Mouse (Mus musculus): ENCODE results near the gene Tubb4a. TPM values are rescaled to one million over a fixed set of nuclear protein-coding genes. Genes with fewer than 3 reads are reported as not detected.
"Not testable (repeated sequence)": the region's sequence is repeated elsewhere in the genome, so short reads cannot be mapped to it uniquely, and the experiment has no call there.

The Tubb4a gene
- polyA plus RNA-seq (2014; fragmentation: Nextera tagmentation; extraction: Ambion mirVana): 5.6 and 7.5 TPM in 2 replicates

DNA sequence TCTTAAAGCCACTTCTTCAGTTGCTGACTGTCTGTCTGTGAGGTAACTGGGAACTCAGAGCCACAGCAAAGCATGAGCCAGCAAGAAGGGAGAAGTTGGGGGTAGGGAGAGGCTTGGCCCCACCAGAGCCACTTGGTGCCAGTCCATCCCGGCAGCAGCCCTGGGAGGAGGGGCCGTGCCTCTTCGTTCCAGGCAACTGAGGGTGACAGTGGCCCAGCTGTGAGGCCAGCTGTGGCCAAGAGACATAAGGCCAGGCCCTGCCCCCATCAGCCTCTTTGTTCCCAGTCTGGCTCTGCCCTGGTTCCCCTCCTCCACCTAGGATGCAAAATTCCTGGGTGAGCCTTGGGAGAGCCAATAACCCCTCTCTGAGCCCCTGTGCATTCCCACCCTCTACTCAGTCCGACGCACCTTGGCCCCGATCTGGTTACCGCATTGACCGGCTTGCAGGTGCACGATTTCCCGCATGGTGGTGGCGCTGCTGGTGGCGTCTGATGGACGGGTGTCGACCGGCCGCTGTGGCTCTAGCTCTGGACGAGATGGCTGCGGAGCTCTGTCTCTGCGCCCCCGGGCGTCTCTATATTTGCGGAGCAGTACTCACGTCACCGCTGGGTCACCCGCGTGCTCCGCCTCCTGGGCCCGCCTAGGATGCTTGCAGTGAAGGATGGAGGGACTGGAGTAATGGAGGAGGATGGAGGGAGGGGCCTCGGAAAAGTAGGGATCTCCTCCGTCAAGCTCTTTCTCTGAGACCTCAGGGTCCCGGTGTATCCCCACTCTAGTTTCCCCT lies at the start of gene Tubb4a:
TSS of gene Tubb4a (minus strand) at position 734 of the 784 bp plus-strand sequence.
- under 1% methylated on average over 31 of the region's 31 CpGs for WGBS
- no peaks in the 10 kb centered on the region for H3K9me3 ChIP-seq (ENCODE audit: control insufficient read depth, low read length)
- peaks cover 6 to 7% of the 10 kb centered on the region in 2 experiments for H3K4me1 ChIP-seq (ENCODE audit: control insufficient read depth in 2 of 2, insufficient read depth in 2 of 2, low read length in 2 of 2)
- H3K36me3 ChIP-seq (ENCODE audit: control insufficient read depth, insufficient read depth, low read length): no peaks in the 10 kb centered on the region
- peak within 1 kb of the TSS; percentile 18; the same call in 1 of the 2 replicates for H3K9ac ChIP-seq (ENCODE audit: low read length)
- H3K27me3 ChIP-seq (ENCODE audit: control insufficient read depth, insufficient read depth, low read length): peaks cover 17% of the 10 kb centered on the region
- peak within 1 kb of the TSS; percentile 32 to 41 for H3K4me3 ChIP-seq (ENCODE audit: control insufficient read depth in 1 of 2, insufficient read depth in 1 of 2, low read depth in 1 of 2, low read length in 2 of 2)
- H3K27ac ChIP-seq (replicated peaks in 1 of 2; ENCODE audit: control insufficient read depth in 1 of 2, insufficient read depth in 1 of 2, low read depth in 2 of 2, low read length in 2 of 2): no peak within 1 kb of the TSS
- peak within 1 kb of the TSS; percentile 62 for H3K4me2 ChIP-seq (ENCODE audit: low read length)
- no peak for ATAC-seq (ENCODE audit: insufficient number of reproducible peaks, insufficient read depth, low FRiP score, low read depth)

GRCm38 (mm10) chr17:57135635-57136034 lies 48.1 kb upstream of the Tubb4a start:
- H3K9me3 ChIP-seq (ENCODE audit: control insufficient read depth, low read length): no peaks in the 10 kb centered on the region
- no peaks in the 10 kb centered on the region for H3K4me1 ChIP-seq (ENCODE audit: control insufficient read depth in 2 of 2, insufficient read depth in 2 of 2, low read length in 2 of 2)
- H3K27me3 ChIP-seq (ENCODE audit: control insufficient read depth, insufficient read depth, low read length): no peaks in the 10 kb centered on the region
- no peak overlapping the region for H3K4me3 ChIP-seq (ENCODE audit: control insufficient read depth in 1 of 2, insufficient read depth in 1 of 2, low read depth in 1 of 2, low read length in 2 of 2)
- 75% methylated on average over 3 of the region's 3 CpGs for WGBS
- H3K4me2 ChIP-seq (ENCODE audit: low read length): no peak overlapping the region
- no peak overlapping the region for H3K9ac ChIP-seq (ENCODE audit: low read length)
- H3K36me3 ChIP-seq (ENCODE audit: control insufficient read depth, insufficient read depth, low read length): no peaks in the 10 kb centered on the region
- ATAC-seq (ENCODE audit: insufficient number of reproducible peaks, insufficient read depth, low FRiP score, low read depth): no peak
- H3K27ac ChIP-seq (replicated peaks in 1 of 2; ENCODE audit: control insufficient read depth in 1 of 2, insufficient read depth in 1 of 2, low read depth in 2 of 2, low read length in 2 of 2): no peak overlapping the region

GRCm38 (mm10) chr17:57134693-57135092 lies 47.1 kb upstream of the Tubb4a start:
- H3K4me1 ChIP-seq (ENCODE audit: control insufficient read depth in 2 of 2, insufficient read depth in 2 of 2, low read length in 2 of 2): no peaks in the 10 kb centered on the region
- H3K9me3 ChIP-seq (ENCODE audit: control insufficient read depth, low read length): no peaks in the 10 kb centered on the region
- WGBS: 59% methylated on average over 2 of the region's 2 CpGs
- no peak for ATAC-seq (ENCODE audit: insufficient number of reproducible peaks, insufficient read depth, low FRiP score, low read depth)
- no peak overlapping the region for H3K4me2 ChIP-seq (ENCODE audit: low read length)
- no peak overlapping the region for H3K27ac ChIP-seq (replicated peaks in 1 of 2; ENCODE audit: control insufficient read depth in 1 of 2, insufficient read depth in 1 of 2, low read depth in 2 of 2, low read length in 2 of 2)
- H3K36me3 ChIP-seq (ENCODE audit: control insufficient read depth, insufficient read depth, low read length): no peaks in the 10 kb centered on the region
- H3K27me3 ChIP-seq (ENCODE audit: control insufficient read depth, insufficient read depth, low read length): no peaks in the 10 kb centered on the region
- H3K4me3 ChIP-seq (ENCODE audit: control insufficient read depth in 1 of 2, insufficient read depth in 1 of 2, low read depth in 1 of 2, low read length in 2 of 2): no peak overlapping the region
- H3K9ac ChIP-seq (ENCODE audit: low read length): no peak overlapping the region

DNA sequence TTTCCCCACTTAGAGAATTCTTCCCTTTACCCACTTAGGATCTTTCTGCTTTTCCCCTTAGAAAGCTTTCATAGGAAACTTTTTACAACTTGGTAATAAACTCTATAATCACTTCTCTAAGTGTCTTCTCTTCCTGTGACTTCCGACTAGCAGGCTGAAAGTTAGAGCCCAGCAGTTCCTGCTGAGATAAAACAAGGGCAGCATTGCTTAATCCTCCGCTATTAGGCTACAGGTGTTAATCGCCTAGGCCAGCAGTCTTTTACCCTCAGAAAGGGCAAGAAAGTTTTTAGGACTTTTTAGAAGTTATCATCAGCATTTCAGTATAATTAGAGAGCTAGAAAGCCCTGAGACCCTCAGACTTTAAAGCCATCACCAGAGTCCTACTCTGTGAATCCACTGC lies 46.4 kb upstream of the Tubb4a start:
- ATAC-seq (ENCODE audit: insufficient number of reproducible peaks, insufficient read depth, low FRiP score, low read depth); H3K9me3 ChIP-seq (ENCODE audit: control insufficient read depth, low read length); H3K4me3 ChIP-seq (ENCODE audit: control insufficient read depth in 1 of 2, insufficient read depth in 1 of 2, low read depth in 1 of 2, low read length in 2 of 2); H3K4me1 ChIP-seq (ENCODE audit: control insufficient read depth in 2 of 2, insufficient read depth in 2 of 2, low read length in 2 of 2); H3K27me3 ChIP-seq (ENCODE audit: control insufficient read depth, insufficient read depth, low read length); H3K9ac ChIP-seq (ENCODE audit: low read length); H3K4me2 ChIP-seq (ENCODE audit: low read length); H3K27ac ChIP-seq (replicated peaks in 1 of 2; ENCODE audit: control insufficient read depth in 1 of 2, insufficient read depth in 1 of 2, low read depth in 2 of 2, low read length in 2 of 2); H3K36me3 ChIP-seq (ENCODE audit: control insufficient read depth, insufficient read depth, low read length): not testable (repeated sequence)
- WGBS: 8% methylated on average over 3 of the region's 3 CpGs

DNA sequence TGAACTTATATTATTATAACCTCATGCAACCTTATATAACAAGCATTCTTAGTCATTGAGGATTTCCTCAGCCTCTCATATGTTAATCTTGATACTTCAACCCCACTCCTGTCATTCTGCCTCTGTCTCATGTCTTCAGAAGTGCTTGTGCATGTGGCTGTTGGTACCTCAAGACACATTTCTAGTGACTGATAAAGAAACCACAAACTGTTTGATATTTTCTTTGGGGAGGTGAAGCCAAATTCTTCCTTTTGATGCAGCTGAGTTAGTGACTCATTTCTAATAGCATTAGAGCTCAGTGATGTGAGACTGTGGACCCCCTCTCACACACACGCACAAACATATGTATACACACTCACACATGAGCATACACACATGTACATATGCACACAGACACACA lies 44.2 kb upstream of the Tubb4a start:
- 76% methylated on average over 1 of the region's 1 CpGs for whole genome bisulfite sequencing
- no peak overlapping the region for H3K4me2 ChIP-seq (ENCODE audit: low read length)
- no peaks in the 10 kb centered on the region for H3K36me3 ChIP-seq (ENCODE audit: control insufficient read depth, insufficient read depth, low read length)
- no peaks in the 10 kb centered on the region for H3K4me1 ChIP-seq (ENCODE audit: control insufficient read depth in 2 of 2, insufficient read depth in 2 of 2, low read length in 2 of 2)
- no peak overlapping the region for H3K4me3 ChIP-seq (ENCODE audit: control insufficient read depth in 1 of 2, insufficient read depth in 1 of 2, low read depth in 1 of 2, low read length in 2 of 2)
- no peaks in the 10 kb centered on the region for H3K27me3 ChIP-seq (ENCODE audit: control insufficient read depth, insufficient read depth, low read length)
- H3K27ac ChIP-seq (replicated peaks in 1 of 2; ENCODE audit: control insufficient read depth in 1 of 2, insufficient read depth in 1 of 2, low read depth in 2 of 2, low read length in 2 of 2): no peak overlapping the region
- no peak for ATAC-seq (ENCODE audit: insufficient number of reproducible peaks, insufficient read depth, low FRiP score, low read depth)
- no peaks in the 10 kb centered on the region for H3K9me3 ChIP-seq (ENCODE audit: control insufficient read depth, low read length)
- H3K9ac ChIP-seq (ENCODE audit: low read length): no peak overlapping the region

DNA sequence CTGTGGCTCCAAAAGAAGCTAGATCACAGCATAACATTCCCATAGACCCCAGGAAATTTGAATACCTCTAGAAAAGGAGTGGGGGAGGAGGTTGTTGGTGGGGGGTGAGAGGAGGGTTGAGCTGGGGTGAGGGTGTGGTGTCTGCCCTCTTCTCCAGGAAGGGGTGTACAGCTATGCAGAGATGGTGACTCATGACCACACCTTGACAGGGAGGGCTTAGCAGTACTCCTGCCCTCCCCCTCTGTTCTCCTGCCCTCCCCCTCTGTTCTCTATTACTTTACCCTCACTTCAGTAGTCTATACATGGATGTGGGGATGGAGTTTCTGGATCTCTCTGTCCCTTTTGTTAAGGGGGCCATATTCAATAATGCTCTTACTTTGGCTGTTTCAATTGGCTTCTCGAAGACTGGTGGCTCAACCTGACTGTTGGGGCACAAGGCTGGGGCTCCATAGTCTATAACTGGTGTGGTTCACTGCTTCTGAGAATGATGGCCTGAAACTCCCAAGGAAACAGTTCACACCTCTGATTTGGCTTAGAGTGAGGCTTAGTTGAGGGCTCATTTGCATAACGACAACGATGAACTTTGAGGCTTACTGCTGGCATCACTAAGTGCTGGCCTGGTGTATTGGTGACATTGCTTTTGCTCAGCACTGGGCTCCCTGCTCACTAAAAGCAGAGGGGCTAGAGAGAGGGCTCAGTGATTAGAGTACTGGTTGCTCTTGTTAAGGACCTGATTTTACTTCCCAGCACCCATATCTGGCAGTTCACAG lies 38.5 kb upstream of the Tubb4a start:
- ATAC-seq (ENCODE audit: insufficient number of reproducible peaks, insufficient read depth, low FRiP score, low read depth): no peak
- Histone ChIP-seq H3K36me3 (ENCODE audit: control insufficient read depth, insufficient read depth, low read length) (no peaks in the 10 kb centered on the region), H3K4me3 (ENCODE audit: control insufficient read depth in 1 of 2, insufficient read depth in 1 of 2, low read depth in 1 of 2, low read length in 2 of 2) (no peak overlapping the region), H3K27me3 (ENCODE audit: control insufficient read depth, insufficient read depth, low read length) (no peaks in the 10 kb centered on the region), H3K27ac (replicated peaks in 1 of 2; ENCODE audit: control insufficient read depth in 1 of 2, insufficient read depth in 1 of 2, low read depth in 2 of 2, low read length in 2 of 2) (no peak overlapping the region), H3K9me3 (ENCODE audit: control insufficient read depth, low read length) (no peaks in the 10 kb centered on the region), H3K9ac (ENCODE audit: low read length) (no peak overlapping the region), H3K4me1 (ENCODE audit: control insufficient read depth in 2 of 2, insufficient read depth in 2 of 2, low read length in 2 of 2) (no peaks in the 10 kb centered on the region), H3K4me2 (ENCODE audit: low read length) (no peak overlapping the region)
- WGBS: 49% methylated on average over 3 of the region's 3 CpGs

GRCm38 (mm10) chr17:57124792-57125191 lies 37.2 kb upstream of the Tubb4a start:
- 76% methylated on average over 4 of the region's 4 CpGs for WGBS

More at GRCm38 (mm10) chr17:57124792-57125191, 37.2 kb upstream of the Tubb4a start:
- ATAC-seq (ENCODE audit: insufficient number of reproducible peaks, insufficient read depth, low FRiP score, low read depth): no peak
- Histone ChIP-seq H3K36me3 (ENCODE audit: control insufficient read depth, insufficient read depth, low read length) (no peaks in the 10 kb centered on the region), H3K9me3 (ENCODE audit: control insufficient read depth, low read length) (no peaks in the 10 kb centered on the region), H3K9ac (ENCODE audit: low read length) (no peak overlapping the region), H3K27ac (replicated peaks in 1 of 2; ENCODE audit: control insufficient read depth in 1 of 2, insufficient read depth in 1 of 2, low read depth in 2 of 2, low read length in 2 of 2) (no peak overlapping the region), H3K4me1 (ENCODE audit: control insufficient read depth in 2 of 2, insufficient read depth in 2 of 2, low read length in 2 of 2) (no peaks in the 10 kb centered on the region), H3K4me2 (ENCODE audit: low read length) (no peak overlapping the region), H3K4me3 (ENCODE audit: control insufficient read depth in 1 of 2, insufficient read depth in 1 of 2, low read depth in 1 of 2, low read length in 2 of 2) (no peak overlapping the region), H3K27me3 (ENCODE audit: control insufficient read depth, insufficient read depth, low read length) (no peaks in the 10 kb centered on the region)
